Mouse (Mus musculus): ENCODE measurements around the gene Fam228b.

- TF ChIP-seq CTCF (IDR thresholded peaks at IDR 0.05; ENCODE audit: low read depth) (peak; percentile 28), EP300 (optimal IDR thresholded peaks at IDR 0.05) (no peak)
These were observed 39.9 kb downstream of the Fam228b start for GRCm38 (mm10) chr12:4729165-4729564.
